Mouse (Mus musculus): Measurements from ENCODE around the gene Myl4. TPM values are rescaled to one million over a fixed set of nuclear protein-coding genes. Genes with fewer than 3 reads are reported as not detected.
"Not testable (repeated sequence)": the region's sequence is repeated elsewhere in the genome, so short reads cannot be mapped to it uniquely, and the experiment has no call there.

Gene Myl4
- total RNA-seq, 2 experiments from 2014 or later: 13.1 to 15.7 TPM

GRCm38 (mm10) chr11:104567736-104568135 is 17.3 kb downstream of the Myl4 start:
- intact Hi-C loops (cut with DNase I; ENCODE audit: low total_unique reads): no loop called here
- no peak for DNase-seq

- intact Hi-C loops (cut with DNase I; ENCODE audit: low total_unique reads): no loop called here
These were observed 17.9 kb downstream of the Myl4 start for GRCm38 (mm10) chr11:104568326-104568725.

DNA sequence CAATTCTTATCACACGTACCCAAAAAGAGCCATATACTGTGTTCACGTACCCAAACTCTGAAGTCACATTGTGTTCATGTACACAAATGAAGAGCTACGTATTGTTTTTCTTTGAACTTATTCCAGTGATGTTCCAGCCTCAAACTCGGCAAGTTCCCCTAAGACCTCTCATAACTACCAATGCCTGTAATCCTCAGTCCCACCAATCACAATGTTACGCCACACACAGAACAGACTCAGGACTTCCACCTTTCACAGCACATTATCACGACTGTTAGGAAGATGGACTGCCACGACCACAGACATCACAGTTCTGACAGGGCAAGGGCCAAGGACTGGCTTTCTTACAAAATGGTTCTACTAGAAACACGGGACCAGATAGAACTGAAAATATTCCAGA is 20.1 kb downstream of the Myl4 start:
- intact Hi-C loops (cut with DNase I; ENCODE audit: low total_unique reads); DNase-seq: not testable (repeated sequence)

More at GRCm38 (mm10) chr11:104568326-104568725, 17.9 kb downstream of the Myl4 start:
- DNase-seq: no peak

GRCm38 (mm10) chr11:104571373-104571772 is 20.9 kb downstream of the Myl4 start:
- intact Hi-C loops (cut with DNase I; ENCODE audit: low total_unique reads): not testable (repeated sequence)
- peak; percentile 27 for DNase-seq

DNA sequence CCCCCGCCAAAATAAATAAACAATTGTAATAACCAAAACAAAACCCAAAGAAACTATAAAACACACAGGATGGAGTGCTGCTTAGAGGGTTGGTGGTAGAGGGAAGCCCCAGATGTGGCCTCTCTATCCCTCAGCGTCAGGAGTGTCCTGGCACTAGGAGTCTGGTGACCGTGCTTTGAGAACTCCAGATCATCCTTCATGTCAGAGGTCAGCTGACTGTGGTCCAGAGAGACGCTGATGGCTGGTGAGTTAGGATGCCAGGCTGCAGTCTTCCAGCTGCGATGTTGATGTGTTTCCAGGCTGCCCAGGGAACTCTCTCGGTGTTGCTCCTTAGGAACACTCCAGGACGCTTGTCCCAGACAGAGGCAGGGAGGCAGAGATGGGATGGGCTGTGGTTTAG is 21.6 kb downstream of the Myl4 start:
- intact Hi-C loops (cut with DNase I; ENCODE audit: low total_unique reads): no loop called here
- peak; percentile 22 for DNase-seq

DNA sequence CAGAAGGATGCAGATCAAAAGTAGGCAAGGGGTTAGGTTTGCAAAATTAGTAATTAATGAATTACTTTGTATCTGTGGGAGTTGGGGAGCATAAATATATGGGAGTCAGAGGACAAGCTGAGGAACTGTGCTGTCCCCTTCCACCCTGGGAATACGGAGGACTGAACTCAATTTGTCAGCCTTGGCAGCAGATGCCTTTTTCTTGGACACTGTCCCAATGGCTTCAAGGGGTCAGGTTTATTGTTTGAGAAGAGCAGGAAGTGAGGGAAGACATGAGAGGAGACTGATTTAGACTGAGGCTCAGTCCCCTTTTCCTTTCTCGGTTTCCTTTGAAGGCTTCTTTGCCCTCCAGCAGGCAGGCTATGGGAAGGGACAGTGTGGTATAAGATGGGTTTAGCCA is 22.1 kb downstream of the Myl4 start:
- DNase-seq: no peak

GRCm38 (mm10) chr11:104576772-104577612 is 26.5 kb downstream of the Myl4 start:
- intact Hi-C loops (cut with DNase I; ENCODE audit: low total_unique reads): no loop called here
- no peak for DNase-seq

More for the DNA sequence above, 22.1 kb downstream of the Myl4 start:
- intact Hi-C loops (cut with DNase I; ENCODE audit: low total_unique reads): no loop called here

GRCm38 (mm10) chr11:104578074-104578473 is 27.6 kb downstream of the Myl4 start:
- no peak for DNase-seq
- intact Hi-C loops (cut with DNase I; ENCODE audit: low total_unique reads): no loop called here

DNA sequence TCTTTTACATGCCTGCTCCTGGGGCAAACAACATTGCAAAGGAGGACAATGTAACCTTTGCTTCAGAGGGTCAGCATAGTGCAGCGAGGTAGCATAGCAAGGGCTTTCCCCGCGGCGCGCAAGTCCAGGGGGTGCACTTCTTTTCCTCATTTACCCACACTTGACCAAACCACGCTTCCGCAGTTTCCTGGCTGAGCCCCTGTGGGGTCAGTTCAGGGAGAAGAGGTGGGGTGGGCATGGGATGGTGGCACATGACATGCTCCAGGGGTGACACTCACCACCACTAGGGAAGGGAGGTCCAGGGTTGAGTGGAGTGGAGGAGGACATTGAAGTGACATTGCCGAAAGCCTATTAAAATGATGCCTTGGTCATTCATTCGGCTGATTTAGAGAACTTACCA is 28.6 kb downstream of the Myl4 start:
- intact Hi-C loops (cut with DNase I; ENCODE audit: low total_unique reads): no loop called here
- no peak for DNase-seq

DNA sequence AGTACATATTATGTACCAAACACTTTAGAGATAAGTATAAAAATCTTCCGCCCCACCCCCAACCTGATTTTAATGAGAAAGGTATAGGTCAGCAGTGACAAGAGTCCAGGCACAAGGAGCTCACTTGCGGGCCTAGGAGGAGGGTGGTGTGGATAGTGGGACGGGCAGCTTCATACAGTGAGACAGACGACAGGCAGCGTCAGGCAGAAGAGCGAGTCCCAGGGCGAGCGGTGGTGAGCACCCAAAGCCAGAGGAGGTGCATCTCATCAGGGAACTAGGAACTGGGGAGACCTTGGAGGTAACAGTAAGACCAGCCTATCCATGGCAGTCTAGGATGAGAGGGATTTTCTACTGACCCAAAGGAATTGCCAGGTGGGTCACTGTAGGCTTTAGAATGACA is 29.1 kb downstream of the Myl4 start:
- DNase-seq: no peak
- intact Hi-C loops (cut with DNase I; ENCODE audit: low total_unique reads): no loop called here

- intact Hi-C loops (cut with DNase I; ENCODE audit: low total_unique reads): loop anchor here (10.0 kb wide), 1 partner anchor 545 kb away; the partner anchor contains the start of gene Mettl2
- no peak for DNase-seq
These were observed 29.6 kb downstream of the Myl4 start for GRCm38 (mm10) chr11:104580091-104580490.

DNA sequence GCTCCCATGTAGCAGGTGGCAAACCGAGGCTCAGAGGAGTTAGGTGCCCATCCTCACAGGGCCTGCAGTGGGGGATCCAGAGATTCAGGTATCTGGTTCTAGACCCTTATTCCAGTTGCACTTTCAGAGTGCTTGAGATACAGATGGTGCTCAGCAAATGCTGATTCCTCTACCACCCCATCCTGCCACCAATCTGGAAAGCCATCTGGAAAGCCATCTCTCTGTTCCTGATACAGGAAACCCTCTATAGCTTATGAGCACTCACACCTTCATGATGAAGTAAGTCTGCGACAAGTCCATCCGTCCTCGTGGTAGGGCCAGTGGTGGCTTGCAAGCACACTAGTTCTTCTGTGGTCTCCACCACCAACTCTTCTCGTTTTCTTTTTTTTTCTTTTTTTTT is 30.1 kb downstream of the Myl4 start:
- DNase-seq: no peak
- intact Hi-C loops (cut with DNase I; ENCODE audit: low total_unique reads): loop anchor here (10.0 kb wide), 1 partner anchor 544 kb away; the partner anchor contains the start of gene Mettl2

DNA sequence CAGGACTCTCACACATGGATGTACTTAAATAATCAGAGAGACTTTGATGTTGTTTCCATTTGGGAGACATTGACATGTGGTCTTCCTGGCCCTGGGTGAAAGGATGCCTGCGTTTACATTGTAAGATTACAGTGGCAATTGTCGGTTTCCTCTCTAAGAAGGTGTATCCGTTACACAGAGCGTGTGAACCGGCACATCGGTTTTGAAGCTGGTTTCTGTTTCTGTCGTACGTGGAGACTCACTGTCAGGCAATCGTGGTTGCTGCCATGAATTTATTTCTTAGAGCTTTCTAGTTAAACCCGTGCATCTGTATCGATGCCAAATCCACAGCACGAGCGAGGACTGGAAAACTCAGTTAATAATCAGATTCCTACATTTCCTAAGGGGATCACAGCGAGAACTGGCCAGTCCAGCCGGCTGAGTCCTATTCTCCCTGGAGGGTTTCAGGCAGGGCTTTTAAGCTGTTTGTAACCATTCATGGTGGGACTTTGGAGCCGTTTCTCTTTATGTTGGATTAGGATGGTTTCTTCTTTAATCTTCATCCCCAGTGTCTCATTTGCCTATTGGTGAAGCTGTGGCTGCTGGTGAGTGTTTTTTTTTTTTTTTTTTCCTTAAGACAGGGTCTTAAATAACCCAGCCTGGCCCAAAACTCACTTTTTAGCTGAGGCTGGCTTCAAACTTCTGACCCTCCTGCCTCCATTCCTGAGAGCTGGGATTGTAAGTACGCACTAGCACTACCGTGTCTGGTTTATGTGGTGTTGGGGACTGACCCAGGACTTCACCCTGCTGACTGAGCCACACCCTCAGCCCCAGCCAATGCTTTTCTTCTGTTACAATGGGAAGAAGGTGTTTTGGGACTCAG is 31.2 kb downstream of the Myl4 start:
- no peak for DNase-seq
- intact Hi-C loops (cut with DNase I; ENCODE audit: low total_unique reads): loop anchor here (10.0 kb wide), 1 partner anchor 543 kb away; the partner anchor contains the start of gene Mettl2

DNA sequence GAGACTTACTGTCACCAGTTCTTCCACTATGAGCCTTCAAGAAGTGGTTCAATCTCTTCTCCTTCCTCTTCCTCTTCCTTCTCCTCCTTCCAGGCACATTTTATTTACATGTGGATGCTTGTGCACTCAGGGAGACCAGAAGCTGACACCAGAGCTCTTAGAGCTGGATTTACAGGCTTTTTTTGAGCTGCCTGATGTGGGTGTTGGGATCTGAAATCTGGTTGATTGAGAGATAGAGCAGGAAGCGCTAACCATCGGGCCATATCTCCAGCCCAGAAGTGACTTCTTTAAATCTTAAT is 31.8 kb downstream of the Myl4 start:
- intact Hi-C loops (cut with DNase I; ENCODE audit: low total_unique reads): loop anchor here (10.0 kb wide), 1 partner anchor 543 kb away; the partner anchor contains the start of gene Mettl2
- DNase-seq: no peak

- DNase-seq: no peak
- intact Hi-C loops (cut with DNase I; ENCODE audit: low total_unique reads): loop anchor here (10.0 kb wide), 1 partner anchor 542 kb away; the partner anchor contains the start of gene Mettl2
These were observed 32.3 kb downstream of the Myl4 start for GRCm38 (mm10) chr11:104582630-104583364.

DNA sequence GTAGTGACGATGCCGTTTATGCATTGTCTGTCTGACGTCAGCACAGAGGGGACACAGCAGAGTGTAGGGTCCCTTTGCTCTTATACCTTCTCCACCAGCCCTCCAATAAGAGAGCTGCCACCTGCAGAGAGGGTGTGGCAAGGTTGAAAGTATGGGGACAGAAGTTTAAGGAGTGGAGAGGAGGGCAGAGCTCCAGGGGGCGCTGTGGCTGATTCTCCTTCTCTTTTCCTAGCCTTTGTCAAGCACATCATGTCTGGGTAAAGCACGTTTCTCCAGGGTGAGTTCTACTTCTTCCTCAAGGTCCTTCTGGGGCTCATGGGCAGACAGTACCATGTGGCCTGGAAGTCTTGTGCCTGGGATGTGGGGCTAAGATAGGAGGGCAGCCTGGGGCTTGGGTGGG is 35.0 kb downstream of the Myl4 start:
- intact Hi-C loops (cut with DNase I; ENCODE audit: low total_unique reads): loop anchor here (10.0 kb wide), 1 partner anchor 539 kb away; the partner anchor contains the start of gene Mettl2
- no peak for DNase-seq

DNA sequence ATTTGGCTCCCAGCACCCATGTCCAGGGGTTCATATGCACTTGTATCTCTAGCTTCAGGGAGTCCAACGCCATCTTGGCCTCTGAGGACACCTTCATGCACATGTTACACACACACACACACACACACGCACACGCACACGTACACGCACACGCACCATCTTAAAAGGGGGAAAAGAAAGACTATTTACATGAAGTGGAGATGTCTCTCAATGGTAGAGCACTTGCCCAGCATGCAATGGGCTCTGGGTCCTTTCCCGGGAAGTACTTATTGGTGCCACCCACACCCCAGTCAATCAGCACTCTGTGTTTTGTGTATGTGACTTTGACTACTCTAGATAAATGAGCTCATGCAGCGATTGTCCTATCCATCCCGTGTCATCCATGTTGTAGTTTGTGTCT is 37.4 kb downstream of the Myl4 start:
- no peak for DNase-seq
- intact Hi-C loops (cut with DNase I; ENCODE audit: low total_unique reads): loop anchor here (10.0 kb wide), 1 partner anchor 537 kb away; the partner anchor contains the start of gene Mettl2

- no peak for DNase-seq
- intact Hi-C loops (cut with DNase I; ENCODE audit: low total_unique reads): loop anchor here (10.0 kb wide), 1 partner anchor 536 kb away; the partner anchor contains the start of gene Mettl2
These were observed 38.0 kb downstream of the Myl4 start for GRCm38 (mm10) chr11:104588513-104588912.

DNA sequence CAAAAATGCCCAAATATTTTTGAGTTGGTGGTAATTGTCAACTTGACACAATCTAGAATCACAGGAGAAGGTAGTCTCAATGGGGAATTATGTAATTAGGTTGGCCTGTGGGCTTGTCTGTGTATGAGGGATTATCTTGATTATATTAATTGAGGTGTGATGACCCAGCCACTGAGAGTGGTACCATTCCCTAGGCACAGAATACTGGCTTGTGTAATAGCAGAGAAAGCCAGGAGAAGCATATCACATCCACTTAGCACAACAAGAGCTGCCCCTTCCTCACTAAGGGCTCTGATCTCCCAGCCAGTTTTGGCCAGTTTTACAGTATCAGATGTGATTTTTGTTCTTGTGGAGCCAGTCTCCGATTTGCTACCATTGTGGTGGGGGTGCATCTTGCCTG is 39.1 kb downstream of the Myl4 start:
- DNase-seq: no peak
- intact Hi-C loops (cut with DNase I; ENCODE audit: low total_unique reads): loop anchor here (10.0 kb wide), 1 partner anchor 535 kb away; the partner anchor contains the start of gene Mettl2
